Mouse (Mus musculus) layer of hippocampus, adult 18-20 months (tissue): Measurements from ENCODE around the gene Nprl2. TPM values are rescaled to one million over a fixed set of nuclear protein-coding genes. Genes with fewer than 3 reads are reported as not detected.

Experiments
- DNase-seq, 2 experiments: peaks; one replicate each; pipeline ENCODE4 v3.0.0; 2022; ENCODE audit warnings: low spot score in 2 of 2
- total RNA-seq, 2 experiments: library from RNA; stranded (reverse); gene quantifications; 2 replicates each; pipeline ENCODE4 v1.2.3; 2021

Gene Nprl2
- total RNA-seq, 2 experiments from 2014 or later: 40.6 to 44.5 TPM

DNA sequence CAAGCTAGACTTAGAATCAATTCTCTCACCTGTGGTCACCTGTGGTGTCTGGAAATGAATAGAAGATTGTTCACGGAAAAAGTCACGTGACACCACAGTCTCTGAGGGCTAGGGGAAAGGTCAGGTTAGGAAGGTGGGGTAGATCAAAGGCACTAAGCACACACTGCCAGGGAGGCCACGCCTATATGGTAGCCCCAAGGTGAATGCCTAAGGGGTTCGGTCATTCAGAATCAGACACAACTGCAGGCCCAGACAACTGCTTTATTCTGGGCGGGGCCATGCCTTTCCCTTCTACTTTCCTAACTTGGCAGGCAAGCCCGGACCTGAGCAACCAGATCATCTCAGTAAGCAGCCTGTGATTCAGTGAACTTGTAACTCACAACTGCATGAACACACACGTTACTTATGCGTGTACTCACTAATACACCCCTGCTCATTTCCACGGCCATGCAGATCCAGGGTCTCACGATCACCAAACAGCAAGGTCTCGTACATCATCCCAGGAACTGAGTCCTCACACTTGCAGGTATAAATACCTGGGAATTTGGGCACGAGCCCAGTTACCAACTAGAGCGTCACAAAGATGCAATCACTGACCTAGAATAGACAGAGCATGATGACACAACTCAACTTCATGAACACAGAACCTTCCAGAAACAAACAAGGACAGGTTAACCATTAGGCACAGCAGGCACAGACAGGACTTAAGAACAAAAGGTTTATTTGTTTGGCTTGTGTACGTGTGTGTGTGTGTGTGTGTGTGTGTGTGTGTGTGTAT is 33.7 kb downstream of the Nprl2 start:
- no peak for DNase-seq

DNA sequence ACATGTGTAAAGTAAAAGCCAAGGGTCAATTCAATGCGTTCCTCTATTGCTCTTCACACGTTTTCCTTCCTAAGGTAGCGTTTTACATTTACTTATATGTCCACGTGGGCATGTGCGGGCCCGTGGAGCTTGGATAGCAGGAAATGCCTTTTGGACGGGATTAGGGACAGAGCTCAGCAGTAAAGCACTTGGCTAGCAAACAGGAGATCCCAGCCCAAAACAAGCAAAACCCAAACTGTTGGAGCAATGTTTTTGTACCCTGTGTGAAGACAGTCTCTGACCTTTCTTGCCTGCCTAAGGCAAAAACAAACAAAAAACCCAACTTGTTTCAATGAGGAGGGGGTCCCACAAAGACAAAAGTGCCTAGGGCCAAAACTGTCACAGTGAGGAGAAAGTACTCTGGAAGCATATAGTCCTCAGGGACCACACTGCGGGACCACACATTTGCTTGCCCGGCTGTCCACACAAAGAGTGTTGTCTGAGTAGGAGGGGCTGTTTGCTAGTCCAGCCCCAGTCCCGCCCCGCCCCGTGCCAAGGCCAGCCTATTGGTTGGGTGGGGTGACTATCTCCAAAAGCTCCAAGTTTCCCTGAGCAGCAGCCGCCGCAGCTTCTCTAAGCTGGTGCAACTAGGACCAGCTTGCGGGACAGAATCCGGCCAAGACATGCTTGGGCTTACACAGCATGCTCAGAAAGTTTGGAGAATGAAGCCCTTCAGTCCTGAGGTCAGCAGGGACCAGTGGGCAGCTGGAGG is 34.5 kb downstream of the Nprl2 start, which contains the start of gene Hyal1:
Gene Hyal1 (plus strand): TSS at position 571 of the 751 bp plus-strand sequence.
- DNase-seq: peak in 1 of 2 experiments; percentile 49

DNA sequence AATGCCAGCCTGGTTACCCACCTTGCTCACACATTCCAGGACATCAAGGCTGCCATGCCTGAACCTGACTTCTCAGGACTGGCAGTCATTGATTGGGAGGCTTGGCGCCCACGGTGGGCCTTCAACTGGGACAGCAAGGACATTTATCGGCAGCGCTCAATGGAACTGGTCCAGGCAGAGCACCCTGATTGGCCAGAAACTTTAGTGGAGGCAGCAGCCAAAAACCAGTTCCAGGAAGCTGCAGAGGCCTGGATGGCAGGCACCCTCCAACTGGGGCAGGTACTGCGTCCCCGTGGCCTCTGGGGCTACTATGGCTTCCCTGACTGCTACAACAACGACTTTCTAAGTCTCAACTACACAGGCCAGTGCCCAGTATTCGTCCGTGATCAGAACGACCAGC is 35.8 kb downstream of the Nprl2 start:
- no peak for DNase-seq

DNA sequence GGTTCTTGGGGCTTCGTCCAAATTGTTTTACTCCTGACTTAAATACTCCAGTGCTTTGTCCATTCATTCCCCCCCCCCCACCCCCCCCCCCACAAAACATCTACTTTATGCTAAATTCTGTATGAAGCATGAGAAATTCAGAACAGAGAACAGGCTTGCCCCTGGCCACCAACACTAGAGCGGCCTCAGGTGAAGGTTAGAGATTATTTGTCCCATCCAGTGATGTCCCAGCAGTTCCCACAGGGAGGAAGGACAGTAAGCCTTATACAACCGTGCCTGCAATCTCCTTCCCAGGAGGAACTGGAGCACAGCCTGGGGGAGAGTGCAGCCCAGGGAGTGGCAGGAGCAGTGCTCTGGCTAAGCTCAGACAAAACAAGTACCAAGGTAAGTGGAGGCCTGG is 36.6 kb downstream of the Nprl2 start, which contains the start of gene Naa80:
Gene Naa80 (plus strand): TSS at position 301 of the 400 bp plus-strand sequence.
- DNase-seq: no peak

DNA sequence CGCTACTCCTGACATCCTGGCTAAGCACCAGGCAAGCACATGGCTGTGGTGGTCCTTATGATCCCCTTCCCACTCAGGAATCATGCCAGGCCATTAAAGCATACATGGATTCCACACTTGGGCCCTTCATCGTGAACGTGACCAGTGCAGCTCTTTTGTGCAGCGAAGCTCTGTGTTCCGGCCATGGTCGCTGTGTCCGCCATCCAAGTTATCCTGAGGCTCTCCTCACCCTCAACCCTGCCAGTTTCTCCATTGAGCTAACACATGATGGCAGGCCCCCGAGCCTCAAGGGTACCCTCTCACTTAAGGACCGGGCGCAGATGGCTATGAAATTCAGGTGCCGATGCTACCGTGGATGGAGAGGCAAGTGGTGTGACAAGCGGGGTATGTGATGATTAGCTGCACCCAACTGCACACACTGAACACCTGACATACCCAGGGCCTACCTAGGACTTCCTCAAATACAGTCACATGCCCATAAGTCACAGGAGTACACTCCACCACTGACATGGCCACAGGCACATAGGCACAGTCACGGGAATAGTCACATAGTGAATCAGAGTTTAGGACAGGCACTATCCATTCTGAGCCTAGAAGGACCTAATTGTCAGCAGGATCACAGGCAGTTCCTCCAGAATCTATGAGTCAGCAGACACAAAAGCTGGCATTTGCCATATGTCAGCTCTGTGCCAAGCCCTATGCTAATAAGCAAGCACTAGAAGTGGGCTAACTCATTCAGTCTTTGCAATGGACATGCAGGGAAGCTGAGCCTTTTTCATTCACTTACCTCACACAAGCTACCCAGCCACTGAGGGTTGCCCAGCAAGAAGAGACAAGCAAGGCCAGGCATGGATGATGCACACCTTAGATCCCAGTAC is 37.2 kb downstream of the Nprl2 start:
- DNase-seq: peak in 1 of 2 experiments; percentile 72

DNA sequence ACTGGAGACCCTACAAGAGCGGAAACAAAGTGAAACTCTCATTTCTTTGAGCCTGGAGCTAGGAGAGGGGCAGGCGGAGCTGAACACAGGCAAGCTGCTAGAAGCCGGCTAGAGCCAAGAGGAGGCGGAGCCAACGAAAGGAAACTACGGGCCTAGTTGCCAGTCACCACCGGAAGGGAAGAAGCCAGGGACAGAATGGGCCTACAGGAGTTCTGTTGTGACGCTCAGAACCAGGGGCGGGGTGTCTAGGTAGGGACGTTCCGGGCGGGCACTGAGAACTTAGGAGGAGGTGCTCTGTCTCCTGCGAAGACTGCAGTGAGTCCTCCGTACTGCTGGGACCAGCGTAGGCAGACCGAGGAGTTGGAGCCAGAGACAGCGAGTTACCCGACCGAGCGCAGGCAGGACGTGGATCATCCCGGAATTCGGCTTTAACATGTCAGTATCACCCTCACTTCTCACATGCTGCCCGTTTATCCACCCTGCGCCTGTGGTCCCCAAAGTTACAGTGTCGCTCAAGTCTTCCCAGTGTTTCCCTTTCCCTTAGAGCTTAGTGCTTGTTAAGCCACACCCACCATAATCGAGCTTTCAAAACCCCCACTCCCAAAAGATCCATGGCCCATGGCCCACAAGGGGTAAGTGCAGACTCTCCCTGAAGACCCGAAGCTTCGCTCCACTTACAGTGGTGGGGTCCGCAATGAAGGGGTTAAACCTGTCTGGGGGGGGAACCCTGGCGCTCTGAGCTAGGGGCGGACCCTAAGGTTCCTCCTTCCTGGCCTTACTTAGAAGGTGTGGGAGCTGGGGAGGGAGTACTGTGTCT is 38.7 kb downstream of the Nprl2 start, which contains the start of gene Hyal3:
Gene Hyal3 (plus strand): TSS at position 318 of the 817 bp plus-strand sequence.
- DNase-seq: peak; percentile 88 to 93

DNA sequence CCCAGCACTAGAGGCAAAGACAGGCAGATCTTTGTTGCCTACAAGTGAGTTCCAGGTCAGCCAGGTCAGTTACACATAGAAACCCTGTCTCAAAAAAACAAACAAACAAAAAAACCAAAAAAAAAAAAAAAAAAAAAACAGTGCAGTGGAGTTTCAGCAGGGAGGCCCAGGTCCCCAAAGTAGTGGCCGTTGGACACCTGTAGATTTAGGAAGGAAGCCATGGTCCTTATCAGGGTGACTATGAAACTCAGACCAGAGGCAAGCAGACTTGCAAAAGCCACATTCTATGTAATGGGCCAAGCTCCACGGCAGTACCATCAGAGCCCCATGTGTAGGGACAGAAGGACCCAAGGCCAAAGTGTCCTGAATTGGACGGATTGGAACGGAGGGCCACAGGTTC is 39.6 kb downstream of the Nprl2 start:
- no peak for DNase-seq

DNA sequence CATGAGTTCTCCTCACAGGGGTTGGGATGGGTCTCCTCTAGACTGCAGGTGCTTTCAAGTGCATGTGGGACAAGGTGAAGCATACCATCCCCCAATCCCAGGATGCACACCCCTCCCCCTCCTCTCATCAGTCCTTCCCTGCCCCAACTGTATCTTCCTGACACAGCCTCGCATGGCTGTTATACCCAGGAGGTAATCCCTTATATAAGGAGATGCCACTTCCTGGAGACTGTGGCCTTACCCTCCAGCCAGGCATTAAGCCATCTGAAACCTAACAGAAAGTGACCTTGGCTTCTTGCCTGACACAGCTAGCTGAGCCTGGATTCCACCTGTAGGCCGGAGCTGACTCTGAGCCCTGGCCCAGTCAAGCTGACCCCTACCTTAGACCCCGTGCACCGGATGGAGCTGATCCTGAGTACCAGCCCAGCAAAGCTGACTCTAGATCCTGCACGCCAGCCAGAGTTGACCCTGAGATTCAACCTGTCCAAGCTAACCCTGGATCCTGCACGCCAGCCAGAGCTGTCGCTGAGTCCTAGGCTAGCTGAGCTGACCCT is 40.6 kb downstream of the Nprl2 start:
- no peak for DNase-seq

DNA sequence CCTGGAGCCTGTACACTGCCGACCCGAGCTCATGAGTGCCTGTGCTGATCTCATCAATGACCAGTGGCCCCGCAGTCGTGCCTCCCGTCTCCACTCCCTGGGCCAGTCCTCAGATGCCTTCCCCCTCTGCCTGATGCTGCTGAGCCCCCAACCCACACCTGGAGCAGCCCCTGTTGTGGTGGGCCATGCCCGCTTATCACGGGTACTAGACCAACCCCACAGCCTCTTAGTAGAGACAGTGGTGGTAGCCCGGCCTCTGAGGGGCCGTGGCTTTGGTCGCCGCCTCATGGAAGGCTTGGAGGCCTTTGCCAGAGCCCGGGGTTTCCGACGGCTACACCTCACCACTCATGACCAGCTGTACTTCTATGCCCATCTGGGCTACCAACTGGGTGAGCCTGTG is 41.1 kb downstream of the Nprl2 start:
- no peak for DNase-seq

DNA sequence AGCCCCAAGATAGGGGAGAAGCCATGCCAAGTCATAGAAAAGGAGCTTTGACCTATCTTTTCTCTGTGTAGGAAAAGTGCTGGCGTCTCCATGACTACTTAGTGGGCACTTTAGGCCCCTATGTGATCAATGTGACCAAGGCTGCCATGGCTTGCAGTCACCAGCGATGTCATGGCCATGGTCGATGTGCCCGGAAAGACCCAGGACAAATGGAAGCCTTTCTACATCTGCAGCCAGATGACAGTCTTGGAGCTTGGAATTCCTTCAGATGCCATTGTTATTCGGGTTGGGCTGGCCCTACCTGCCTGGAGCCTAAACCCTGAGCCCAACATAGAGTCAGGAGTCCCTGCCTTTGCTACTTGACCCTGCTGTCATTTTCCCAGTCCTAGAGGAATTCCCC is 44.5 kb downstream of the Nprl2 start:
- DNase-seq: no peak

DNA sequence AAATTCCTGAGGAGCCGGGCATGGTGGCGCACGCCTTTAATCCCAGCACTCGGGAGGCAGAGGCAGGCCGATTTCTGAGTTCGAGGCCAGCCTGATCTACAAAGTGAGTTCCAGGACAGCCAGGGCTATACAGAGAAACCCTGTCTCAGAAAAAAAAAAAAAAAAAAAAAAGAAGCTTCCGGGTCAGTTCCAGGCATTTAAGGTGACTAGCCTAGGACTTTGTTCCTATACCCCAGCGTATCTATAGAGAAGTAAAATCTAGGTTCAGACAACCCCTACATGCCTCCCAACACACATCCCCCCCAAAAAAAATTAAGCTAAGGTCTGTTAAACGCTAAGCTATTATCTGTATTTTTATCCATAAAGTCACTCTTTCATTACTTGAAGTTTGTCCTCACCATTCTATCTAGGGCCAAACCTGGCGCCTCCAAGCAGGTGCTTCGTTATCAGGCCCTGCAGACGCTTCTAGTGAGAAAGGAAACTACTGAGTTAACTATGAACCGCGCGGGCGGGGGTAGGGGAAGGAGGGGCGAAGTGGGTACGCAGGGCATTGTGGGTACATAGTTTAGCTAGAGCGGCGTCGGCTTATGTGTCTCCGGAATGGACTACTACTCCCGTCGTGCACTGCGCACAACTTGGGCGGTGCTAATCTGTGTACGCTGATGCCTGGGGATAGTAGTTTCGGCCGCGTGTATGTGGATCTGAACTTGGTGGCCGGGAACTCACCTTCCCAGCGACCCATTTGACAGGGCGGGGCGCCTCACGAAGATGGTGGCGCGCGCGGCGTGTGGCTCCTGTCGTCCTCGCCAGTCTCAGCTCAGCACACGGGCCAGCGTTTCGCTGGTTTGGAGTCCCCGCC is 45.2 kb downstream of the Nprl2 start, which contains the start of gene Ifrd2:
Gene Ifrd2 (plus strand): TSS at position 669 of the 859 bp plus-strand sequence.
- peak; percentile 97 to 99 for DNase-seq

DNA sequence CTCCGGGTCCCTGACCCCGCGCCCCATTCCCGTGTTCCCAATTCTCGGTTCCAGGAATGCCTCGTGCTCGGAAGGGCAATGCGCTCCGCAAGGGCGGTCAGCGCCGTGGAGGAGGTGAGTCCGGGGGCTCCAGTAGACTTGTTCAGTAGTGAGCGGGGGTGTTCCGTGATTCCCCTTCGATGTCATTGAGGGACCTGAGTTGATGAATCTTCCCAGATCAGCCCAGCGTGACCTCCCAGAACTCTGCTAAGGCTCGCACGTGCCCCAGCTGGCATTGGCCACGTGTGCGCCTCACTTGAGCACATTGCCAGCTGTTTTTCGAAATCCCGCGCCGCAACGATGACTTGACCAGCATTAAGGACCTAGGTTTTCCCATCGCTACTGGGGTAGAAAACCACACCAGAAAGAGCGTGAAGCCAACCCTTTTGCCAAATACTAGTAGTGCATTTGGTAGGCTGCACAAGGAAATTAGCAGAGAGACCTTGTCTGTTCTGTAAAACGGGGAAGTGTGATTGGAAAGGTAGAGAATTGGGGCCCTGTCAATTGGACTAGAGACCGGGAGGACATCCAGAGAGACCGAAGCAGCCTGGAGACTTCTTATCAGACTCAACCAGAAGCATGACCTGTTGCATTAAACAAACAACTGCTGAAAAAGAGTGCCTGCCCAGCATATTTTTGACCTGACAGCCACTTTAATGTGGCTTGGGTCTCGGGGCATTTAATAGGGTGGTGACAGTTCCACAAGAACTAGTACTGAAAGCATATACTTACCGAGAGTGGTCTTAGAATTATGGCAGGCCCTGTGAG is 46.0 kb downstream of the Nprl2 start:
- DNase-seq: no peak

DNA sequence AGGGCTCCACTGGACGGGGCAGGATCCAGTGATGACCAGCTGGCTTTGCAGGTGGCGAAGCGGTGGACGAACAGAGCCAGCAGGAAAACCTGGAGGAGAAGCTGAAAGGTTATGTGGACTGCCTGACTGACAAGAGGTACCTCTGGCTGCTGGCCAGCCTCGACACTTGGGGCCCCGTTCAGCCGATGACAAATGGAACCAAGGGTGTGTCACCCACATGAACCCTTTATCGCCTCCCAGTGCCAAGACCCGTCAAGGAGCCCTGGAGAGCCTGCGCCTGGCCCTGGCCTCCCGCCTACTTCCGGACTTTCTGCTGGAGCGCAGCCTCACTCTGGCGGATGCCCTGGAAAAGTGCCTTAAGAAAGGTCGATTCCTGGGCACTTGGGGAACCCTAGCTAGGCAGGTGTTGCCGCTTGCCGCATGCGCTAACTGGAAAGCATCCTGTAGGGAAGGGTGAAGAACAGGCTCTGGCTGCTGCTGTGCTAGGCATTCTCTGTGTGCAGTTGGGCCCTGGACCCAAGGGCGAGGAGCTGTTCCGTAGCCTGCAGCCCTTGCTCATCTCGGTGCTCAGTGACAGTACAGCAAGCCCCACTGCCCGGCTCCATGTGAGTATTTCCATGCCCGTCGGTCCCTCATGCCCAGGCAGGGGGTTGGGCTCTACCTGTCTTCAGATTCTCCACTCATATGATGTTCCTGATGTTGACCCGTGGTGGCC is 48.2 kb downstream of the Nprl2 start:
- DNase-seq: no peak

DNA sequence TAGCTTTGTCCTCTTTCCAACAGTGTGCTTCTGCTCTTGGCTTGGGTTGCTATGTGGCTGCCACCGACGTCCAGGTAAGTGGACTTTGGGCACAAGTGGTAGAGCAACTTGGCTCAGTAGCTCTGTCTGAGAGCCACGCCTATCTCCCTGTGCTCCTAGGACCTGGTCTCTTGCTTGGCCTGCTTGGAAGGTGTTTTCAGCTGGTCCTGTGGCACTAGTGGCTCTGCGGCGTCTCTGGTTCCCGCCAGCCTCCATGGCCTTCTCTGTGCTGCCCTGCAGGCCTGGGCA is 48.7 kb downstream of the Nprl2 start:
- no peak for DNase-seq

DNA sequence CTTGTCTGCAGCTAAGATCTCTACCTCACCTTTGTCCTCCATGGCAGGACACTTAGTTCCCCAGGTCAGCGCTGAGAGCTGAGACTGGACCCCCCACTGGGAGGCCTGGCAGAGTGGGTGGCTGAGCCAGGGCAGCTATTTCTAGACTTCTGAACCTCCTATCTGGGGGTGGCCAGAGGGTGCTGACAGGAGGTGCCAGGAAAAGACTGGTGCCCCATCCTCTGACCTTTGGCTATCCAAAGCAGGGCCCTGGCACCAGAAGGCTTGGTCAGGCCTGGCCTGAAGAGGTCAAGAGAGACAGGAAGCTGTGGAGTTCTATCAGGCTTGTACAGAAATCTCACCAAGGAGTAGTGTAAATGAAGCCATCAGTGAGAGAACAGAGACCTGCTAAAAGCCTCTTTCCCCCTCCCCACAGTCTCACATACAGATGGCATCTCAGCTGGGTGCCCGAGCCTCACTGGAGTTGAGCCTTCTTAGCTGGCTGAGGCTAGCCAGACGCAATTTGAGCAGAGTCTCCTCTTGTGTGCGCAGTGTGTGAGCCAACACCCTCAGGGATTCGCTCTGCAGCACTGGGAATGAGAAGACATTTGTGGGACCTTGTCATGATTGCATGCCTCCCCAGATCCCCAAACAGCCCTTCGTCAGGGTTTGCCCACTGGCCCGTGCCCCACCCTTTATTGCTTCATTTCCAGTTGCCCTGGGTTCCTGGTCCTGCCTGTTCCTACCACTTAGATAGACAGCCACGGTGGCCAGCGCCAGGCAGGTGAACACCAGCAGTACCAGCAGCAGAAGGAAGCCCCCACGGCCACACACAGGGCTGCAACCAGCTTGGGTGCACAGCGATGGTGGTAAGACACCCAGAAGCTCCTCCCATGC is 51.3 kb downstream of the Nprl2 start:
- DNase-seq: no peak

DNA sequence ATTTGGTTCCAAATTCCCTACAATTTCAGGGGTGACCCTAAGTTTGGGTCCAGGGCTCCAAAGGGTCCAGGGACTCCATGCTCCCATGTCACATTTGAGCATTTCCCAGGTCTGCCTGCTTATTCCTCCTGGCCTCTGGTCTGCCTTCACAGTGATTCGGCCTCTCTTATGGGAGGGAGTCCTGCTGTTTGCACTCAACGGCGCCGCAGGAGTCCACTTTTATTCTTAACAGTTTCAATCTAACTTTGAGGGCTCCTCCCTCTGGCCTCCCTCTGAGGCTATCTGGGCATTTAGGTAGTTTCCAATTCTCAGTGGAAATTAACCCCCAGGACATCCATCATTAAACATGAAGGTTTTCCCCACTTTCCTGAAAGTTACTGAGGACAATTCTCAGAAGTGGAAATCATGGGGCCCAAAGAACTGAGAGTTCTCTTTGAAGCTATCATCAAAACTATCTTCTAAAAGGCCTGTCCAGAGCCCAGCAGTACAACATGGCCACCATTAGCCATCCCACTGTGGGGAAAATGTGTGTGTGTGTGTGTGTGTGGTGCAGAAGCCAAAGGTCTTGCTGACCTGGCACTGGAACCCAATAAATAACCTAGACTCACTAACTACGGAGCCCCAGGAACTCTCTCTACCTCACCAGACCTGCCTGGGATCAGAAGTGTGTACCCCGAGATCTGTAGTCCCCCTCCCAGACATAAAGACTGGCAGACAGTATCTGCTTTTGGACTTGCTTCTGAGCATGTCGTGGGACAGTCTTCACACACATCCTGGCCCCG is 52.4 kb downstream of the Nprl2 start:
- DNase-seq: no peak
